Mouse (Mus musculus) liver, adult 2 months (tissue): Measurements from ENCODE around the gene Ano6.

Source experiments
- CTCF ChIP-seq: fragments of 200-500 bp; IDR thresholded peaks from 2 replicates; pipeline ENCODE4 v1.5.1; 2011; ENCODE audit warnings: low read depth, low read length, control low read depth
- POLR2A ChIP-seq: fragments of 200-500 bp; IDR thresholded peaks from 2 replicates; pipeline ENCODE4 v1.6.1; 2011; ENCODE audit warnings: low read length, control low read depth; ENCODE audit not compliant: insufficient read depth; ENCODE audit errors: extremely low read depth

DNA sequence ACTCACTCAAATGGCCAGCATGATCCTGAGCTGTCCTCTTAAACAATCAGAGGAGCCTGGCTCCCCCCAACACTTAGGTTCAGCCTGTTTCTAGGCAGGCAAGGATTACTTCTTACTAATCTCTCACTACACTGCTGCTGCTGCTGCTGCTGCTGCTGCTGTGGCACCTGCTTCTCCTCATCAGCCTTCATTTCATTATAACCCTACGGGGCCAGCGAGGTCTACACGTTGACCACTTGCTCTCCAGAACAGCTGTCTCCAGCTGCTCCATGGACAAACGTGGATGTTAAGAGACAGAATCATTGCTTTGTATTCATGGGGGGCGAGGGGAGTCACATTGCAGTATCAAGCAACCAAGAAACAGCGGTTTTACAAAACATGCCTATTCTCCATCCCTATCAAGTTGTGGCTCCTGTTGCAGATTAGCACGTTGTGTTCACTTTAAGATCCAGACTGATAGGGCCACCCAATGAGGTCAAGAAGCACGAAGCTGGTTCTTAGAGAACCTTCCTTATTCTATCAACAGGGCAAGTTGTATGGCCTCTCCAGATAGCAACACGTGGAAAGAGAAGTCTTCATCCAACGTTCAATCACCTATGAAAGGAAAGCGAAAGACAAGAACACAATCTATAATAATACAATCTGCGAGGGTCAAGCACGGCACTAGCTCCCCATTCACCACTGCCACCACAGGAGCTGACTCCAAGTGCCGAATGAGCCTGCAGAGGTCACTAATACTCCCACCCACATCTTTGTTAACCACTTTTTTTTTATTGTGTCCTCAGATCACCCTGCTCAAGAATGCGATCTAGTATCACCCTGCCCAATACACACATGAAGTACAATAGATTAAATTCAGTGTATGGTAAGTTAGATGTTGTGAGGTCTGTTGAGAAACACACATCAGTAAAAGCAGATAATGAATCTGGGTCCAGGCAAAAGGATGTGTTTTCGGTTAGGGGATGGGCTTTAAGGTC, 43.4 kb upstream of the Ano6 start:
- TF ChIP-seq CTCF (no peak), POLR2A (no peak)
